Mouse (Mus musculus): ENCODE data around the gene Pigl. TPM values are rescaled to one million over a fixed set of nuclear protein-coding genes. Genes with fewer than 3 reads are reported as not detected.

Pigl gene
- 6.1 and 7.8 TPM in 2 replicates for polyA plus RNA-seq (2012; rRNA removed)

GRCm38 (mm10) chr11:62458276-62458724 lies at the start of gene Pigl, which contains the start of gene Ncor1:
TSS of gene Pigl (plus strand) at chr11:62458460.
TSS of gene Ncor1 (minus strand) at chr11:62458541.

GRCm38 (mm10) chr11:62539089-62539890 lies 81.0 kb downstream of the Pigl start, which contains the start of gene Cenpv:
TSS of gene Cenpv (minus strand) at chr11:62539261.

GRCm38 (mm10) chr11:62550727-62551225 lies 92.5 kb downstream of the Pigl start, which contains the start of gene Ubb:
TSS of gene Ubb (plus strand) at chr11:62551171.

Other genes with a start within 250 kb of the Pigl start
- gene Adora2b, start 209.5 kb upstream of the Pigl start, polyA plus RNA-seq (2012; rRNA removed) = 2.9 and 3.8 TPM in 2 replicates
- 11.0 and 15.5 TPM in 2 replicates for gene Zswim7, start 177.1 kb upstream of the Pigl start, polyA plus RNA-seq (2012; rRNA removed)
- gene Ttc19, start 177.0 kb upstream of the Pigl start, polyA plus RNA-seq (2012; rRNA removed) = 27.1 and 27.9 TPM in 2 replicates
- gene Ncor1, start 81 bp downstream of the Pigl start, polyA plus RNA-seq (2012; rRNA removed) = 148 and 152 TPM in 2 replicates
- gene Cenpv, start 80.8 kb downstream of the Pigl start, polyA plus RNA-seq (2012; rRNA removed) = 113 and 149 TPM in 2 replicates
- gene Ubb, start 92.7 kb downstream of the Pigl start, polyA plus RNA-seq (2012; rRNA removed) = 3,973 and 4,569 TPM in 2 replicates
- 16.4 and 18.8 TPM in 2 replicates for gene Trpv2, start 116.0 kb downstream of the Pigl start, polyA plus RNA-seq (2012; rRNA removed)
- gene Lrrc75a, start 190.1 kb downstream of the Pigl start, polyA plus RNA-seq (2012; rRNA removed) = 15.6 and 16.8 TPM in 2 replicates
- 35.2 and 38.2 TPM in 2 replicates for gene Mmgt2, start 190.2 kb downstream of the Pigl start, polyA plus RNA-seq (2012; rRNA removed)